Mouse (Mus musculus): Measurements from ENCODE around the gene Scyl1. TPM values are rescaled to one million over a fixed set of nuclear protein-coding genes. Genes with fewer than 3 reads are reported as not detected.
"Not testable (repeated sequence)": the region's sequence is repeated elsewhere in the genome, so short reads cannot be mapped to it uniquely, and the experiment has no call there.

Scyl1 gene
- total RNA-seq (2015; ENCODE audit: low replicate concordance) = 18.4 and 24.1 TPM in 2 replicates
- total RNA-seq (2017; ENCODE audit: low replicate concordance) = 17.2 and 17.3 TPM in 2 replicates

DNA sequence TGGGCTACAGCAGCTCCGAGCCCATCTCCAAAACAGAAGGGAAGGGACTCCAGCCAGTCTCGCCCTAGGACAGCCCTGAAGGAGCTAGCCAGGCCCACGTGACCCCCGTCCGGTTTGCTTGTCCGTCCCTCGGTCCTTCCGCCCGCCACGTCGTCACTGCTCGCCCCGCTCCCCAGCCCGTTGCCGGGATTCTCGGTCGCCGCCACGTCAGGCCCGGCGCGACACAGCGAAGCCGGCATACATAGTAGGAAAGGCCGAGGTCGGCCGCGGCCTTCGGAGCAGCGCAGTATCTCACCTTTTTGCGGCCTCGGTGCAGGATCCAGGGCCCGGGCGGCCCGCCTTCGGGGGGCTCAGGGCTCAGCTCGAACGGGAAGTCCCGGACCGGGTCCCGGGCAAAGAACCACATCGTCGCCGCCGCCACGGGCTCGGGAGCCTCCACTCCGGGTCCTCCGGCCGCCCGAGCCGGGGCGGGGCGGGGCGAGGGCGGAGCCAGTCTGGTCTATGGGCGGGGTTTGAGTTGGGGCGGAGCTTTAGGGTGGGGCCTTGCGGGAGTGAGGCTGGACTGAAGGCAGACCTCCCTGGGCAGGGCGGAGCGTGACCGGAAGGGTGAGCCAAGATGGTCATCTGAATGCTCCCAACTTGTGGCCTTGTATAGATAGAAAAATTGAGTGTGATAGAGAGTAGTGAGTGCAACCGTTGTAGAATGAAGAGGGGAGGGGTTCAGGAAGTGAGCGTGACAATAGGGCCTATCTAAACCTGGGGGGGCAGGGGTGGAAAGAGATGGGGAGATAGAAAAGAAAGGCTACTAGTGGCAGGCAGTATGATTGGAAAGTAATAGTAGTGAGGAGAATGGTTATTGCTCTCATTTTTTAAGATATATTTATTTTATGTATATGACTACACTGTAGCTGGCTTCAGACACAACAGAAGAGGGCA, at the start of gene Scyl1:
TSS of gene Scyl1 (minus strand) at position 495 of the 936 bp plus-strand sequence.
- peak; percentile 96 for ATAC-seq (replicated peaks; ENCODE audit: low FRiP score, poor library complexity, severe bottlenecking)

DNA sequence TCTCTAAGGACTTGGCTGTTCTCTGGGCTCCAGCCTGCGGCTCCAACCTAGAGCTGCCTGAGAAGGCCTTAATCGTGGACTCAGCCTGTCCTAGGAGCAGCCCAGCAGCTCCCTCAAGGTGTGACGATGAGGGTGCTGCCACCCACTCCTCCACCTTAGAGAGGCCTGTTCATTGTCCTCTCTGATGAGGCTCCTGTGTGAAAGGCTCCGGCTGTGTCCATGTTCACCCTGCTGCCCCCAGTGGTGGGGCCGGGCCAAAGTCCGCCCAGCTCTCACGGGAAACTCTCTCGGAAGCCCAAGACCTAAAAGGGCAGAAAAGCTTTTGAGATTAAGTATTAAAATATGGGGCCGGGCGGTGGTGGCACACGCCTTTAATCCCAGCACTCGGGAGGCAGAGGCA, 48.3 kb upstream of the Scyl1 start:
- ATAC-seq (replicated peaks; ENCODE audit: low FRiP score, poor library complexity, severe bottlenecking) = no peak

- no peak for ATAC-seq (replicated peaks; ENCODE audit: low FRiP score, poor library complexity, severe bottlenecking)
These were observed 47.4 kb upstream of the Scyl1 start for GRCm38 (mm10) chr19:5818590-5818977.

GRCm38 (mm10) chr19:5817703-5818589, 46.7 kb upstream of the Scyl1 start:
- peak; percentile 99 for ATAC-seq (replicated peaks; ENCODE audit: low FRiP score, poor library complexity, severe bottlenecking)

- no peak for ATAC-seq (replicated peaks; ENCODE audit: low FRiP score, poor library complexity, severe bottlenecking)
These were observed 44.7 kb upstream of the Scyl1 start for GRCm38 (mm10) chr19:5815928-5816327.

GRCm38 (mm10) chr19:5815010-5815409, 43.8 kb upstream of the Scyl1 start:
- no peak for ATAC-seq (replicated peaks; ENCODE audit: low FRiP score, poor library complexity, severe bottlenecking)

DNA sequence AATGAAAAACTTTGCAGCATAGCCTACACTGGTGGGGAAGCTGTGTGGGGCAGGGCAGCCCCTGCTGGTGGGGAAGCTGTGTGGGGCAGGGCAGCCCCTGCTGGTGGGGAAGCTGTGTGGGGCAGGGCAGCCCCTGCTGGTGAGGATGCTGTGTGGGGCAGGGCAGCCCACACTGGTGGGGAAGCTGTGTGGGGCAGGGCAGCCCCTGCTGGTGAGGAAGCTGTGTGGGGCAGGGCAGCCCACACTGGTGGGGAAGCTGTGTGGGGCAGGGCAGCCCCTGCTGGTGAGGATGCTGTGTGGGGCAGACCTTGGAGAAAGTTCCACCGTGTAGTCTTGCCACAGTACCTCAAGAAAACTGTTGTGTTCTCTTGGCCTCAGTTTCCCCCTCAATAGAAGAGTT, 42.8 kb upstream of the Scyl1 start:
- not testable (repeated sequence) for ATAC-seq (replicated peaks; ENCODE audit: low FRiP score, poor library complexity, severe bottlenecking)

DNA sequence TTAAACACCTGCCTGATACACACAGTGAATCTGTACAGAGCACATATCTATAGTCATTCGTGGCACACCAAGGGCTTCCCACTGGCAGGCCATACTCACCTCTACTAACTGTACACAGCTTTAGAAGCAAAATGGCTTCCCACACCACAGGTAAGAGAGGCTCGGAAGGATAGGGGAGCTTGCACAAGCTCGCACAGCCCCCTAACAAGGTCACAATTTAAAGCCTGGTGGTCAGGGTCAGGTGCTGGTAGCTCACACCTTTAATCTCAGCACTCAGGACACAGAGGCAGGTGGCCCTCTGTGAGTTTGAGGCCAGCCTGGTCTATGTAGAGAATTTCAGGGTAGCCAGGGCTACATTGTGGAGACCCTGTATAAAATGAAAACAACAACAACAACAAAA, 42.3 kb upstream of the Scyl1 start:
- no peak for ATAC-seq (replicated peaks; ENCODE audit: low FRiP score, poor library complexity, severe bottlenecking)

DNA sequence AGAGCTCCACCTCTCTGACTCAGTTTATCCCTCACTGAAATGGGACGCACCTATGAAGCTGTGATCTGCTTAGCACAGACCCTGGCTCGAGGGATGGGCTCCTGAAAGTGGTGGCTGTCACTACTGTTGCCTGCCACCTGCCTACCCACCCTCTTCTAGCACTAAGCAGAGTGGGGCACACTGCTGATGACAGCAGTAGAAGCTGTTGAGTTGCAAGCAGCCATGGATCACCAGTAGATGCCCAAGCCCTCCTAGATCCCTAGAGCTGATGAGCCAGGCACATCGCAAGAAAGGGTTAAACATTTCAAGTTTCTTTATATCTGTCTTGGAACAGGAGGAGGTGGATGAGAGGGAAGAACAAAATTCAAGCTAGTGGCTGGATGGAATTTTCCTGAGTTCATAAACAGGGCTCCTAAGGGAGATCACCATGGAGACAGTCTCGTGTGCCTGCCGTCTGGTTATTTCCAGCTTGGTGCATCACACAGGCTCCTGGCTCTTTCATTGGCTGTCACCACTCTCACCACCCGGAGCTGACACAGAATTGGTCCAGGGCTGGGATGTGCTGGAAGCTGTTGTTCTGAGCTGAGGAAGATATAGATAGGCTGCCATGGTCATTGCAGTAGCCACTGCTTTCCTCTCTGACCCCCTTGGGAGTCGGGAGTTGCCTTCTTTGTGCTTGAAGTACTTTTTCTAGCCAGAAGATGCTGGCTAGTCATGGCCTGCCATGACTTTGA, 40.7 kb upstream of the Scyl1 start:
- ATAC-seq (replicated peaks; ENCODE audit: low FRiP score, poor library complexity, severe bottlenecking) = no peak

GRCm38 (mm10) chr19:5810840-5811563, 39.8 kb upstream of the Scyl1 start:
- ATAC-seq (replicated peaks; ENCODE audit: low FRiP score, poor library complexity, severe bottlenecking) = no peak

DNA sequence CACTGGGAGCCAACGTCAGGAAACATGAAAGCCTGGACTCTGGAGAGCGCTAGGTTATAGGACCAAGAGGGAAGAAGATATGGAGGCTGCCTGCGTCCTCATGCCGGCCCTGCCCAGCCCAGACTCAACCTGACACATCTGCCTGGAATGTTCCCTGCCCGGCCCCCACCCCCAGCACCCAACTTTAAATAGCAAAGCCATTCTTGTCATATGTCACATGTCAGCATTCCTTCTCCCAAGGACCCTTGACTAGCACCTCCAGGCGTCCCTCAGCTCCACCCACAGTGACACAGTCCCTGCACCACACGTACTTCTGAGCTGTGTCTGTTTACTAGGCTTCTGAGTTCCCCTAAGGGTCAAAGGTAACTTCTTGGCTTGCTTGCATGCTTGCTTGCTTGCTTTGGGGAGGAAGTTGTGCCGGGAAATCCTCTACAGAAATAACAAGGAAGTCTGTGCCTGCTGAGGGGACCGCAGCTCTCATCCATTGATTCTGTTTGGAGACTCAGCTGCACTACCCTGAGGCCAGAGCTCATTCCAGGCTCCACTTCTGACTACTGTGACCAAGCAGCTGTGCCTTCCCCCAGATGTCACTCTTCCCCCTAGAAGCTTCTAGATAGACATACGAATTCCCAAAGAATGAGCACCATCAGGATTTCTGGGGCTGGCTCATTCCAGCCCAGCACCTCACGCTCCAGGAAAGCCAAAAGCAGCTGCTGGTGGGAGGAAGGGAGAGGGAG, 39.1 kb upstream of the Scyl1 start:
- ATAC-seq (replicated peaks; ENCODE audit: low FRiP score, poor library complexity, severe bottlenecking) = no peak

- no peak for ATAC-seq (replicated peaks; ENCODE audit: low FRiP score, poor library complexity, severe bottlenecking)
These were observed 38.5 kb upstream of the Scyl1 start for GRCm38 (mm10) chr19:5809712-5810089.

DNA sequence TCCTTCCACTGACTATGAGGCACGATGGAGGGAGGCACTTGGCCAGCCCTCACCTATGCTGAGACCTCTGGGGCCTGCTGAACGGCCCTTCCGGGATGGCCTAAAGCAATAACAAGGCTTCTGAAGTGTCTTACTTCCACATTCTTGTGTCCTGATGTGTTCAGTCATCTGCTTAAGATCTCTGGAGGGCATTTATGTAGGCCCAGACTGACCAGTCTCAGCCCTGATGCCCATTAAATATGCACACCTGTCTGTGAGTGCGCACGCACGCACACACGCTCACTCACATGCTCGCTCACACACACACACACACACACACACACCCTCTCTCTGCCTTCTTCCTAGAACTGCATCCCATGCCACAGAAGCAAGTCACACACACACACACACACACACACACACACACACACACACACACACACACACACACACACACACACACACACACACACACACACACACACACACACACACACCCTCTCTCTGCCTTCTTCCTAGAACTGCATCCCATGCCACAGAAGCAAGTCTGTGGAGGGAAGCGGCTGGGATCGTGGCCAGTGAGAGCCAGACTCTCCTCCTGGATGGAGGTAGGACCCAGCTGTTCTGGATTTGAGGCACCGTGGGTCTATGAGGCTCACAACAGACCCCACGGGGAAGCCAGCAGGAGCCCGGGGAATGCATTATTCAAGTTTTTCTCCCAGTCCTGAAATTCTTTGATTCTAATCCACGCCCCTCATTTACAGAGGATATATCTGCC, 37.9 kb upstream of the Scyl1 start:
- ATAC-seq (replicated peaks; ENCODE audit: low FRiP score, poor library complexity, severe bottlenecking) = no peak

DNA sequence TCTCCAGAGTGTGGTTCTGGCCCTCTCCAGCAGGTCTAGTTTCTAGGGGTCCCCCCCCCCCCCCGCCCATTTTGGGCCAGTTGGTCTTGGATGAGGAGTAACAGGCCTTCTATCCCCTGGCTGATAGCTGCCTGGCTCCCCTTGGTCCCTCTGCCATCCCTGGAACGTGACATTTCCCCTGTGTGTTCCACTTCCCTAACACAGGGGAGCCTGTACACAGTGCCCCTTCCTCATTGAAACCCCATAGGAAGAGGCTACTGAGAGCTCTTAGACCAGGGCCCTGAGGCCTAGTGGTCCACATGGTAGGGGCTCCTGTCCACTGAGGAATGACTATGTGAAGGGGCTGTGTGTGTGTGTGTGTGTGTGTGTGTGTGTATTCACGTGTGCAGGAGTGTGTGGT, 36.5 kb upstream of the Scyl1 start:
- no peak for ATAC-seq (replicated peaks; ENCODE audit: low FRiP score, poor library complexity, severe bottlenecking)

- ATAC-seq (replicated peaks; ENCODE audit: low FRiP score, poor library complexity, severe bottlenecking) = no peak
These were observed 35.6 kb upstream of the Scyl1 start for GRCm38 (mm10) chr19:5806809-5807205.

DNA sequence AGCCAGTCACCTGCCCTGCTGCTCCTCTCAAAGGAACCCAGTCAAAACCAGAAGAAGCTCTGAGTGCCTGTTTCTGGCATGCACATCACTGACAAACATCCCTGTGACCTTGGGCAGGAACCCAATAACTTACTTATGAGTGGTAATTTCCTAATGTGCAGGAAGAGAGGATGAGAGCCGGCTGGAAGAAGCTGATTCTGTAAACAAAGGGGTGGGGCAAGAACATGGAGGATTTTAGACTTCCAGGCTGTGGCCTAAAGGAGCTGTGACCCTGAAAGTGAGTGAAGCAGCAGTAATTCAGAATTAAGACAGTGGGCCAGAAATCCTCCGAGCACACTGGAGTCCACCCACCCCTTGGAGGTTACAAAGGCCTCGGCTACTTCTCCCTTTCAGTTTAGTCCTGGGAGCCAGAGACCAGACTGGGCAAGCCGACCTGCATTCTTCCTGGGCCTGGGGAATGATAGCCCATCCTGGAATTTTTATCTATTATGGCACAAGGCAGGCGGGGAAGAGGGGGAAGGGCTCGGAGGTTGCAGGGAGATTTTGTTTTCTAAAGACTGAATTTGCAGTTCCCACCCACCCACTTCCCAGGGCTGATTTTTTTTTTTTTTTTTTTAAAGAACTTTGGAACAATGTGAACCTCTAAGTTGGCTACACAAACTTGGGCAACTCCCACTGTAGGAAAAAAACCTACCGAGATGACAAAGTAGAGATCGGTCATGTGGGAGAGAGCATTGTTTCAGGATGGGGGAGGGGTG, 35.0 kb upstream of the Scyl1 start:
- no peak for ATAC-seq (replicated peaks; ENCODE audit: low FRiP score, poor library complexity, severe bottlenecking)

DNA sequence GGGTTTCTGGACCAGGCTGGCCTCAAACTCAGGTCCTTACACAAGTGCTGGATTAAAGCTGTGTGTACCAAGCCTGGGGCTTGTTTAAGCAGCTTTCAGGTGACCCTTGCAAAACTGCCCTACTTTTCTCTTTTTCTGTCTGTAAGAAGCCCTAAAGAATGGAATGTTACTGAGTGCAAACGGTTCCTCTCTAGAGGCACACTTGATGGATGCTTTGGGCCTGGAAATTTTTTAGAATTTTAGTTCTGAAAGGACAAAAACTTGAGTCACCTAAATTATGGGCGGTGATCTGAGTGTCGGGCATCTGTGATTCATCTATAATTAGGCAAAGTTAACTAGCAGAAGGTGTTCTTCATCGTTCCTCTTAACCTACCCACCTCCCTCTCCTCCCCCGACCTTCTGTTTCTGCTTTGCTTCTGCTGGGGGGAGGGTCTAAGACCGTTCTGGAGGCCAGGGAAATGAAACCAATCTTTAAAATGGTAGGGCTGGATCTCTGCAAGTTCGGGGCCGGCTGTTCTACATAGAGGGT, 33.2 kb upstream of the Scyl1 start:
- no peak for ATAC-seq (replicated peaks; ENCODE audit: low FRiP score, poor library complexity, severe bottlenecking)

Measured in erythroid progenitor cell, adult 5-6 weeks (primary cell).